Mouse (Mus musculus): ENCODE data around the gene Gm49395. TPM values are rescaled to one million over a fixed set of nuclear protein-coding genes. Genes with fewer than 3 reads are reported as not detected.
A peak's percentile ranks its signal among the peaks of the same experiment; 100 is the strongest.

Gene Gm49395
- total and polyA plus RNA-seq, 2 experiments from 2014 or later: 3.4 TPM; not detected in 1

- Histone ChIP-seq H3K4me1 (ENCODE audit: insufficient read depth, low read length) (no peaks in the 10 kb centered on the region), H3K36me3 (ENCODE audit: insufficient read depth, low read length) (no peaks in the 10 kb centered on the region), H3K9ac (replicated peaks; ENCODE audit: low read length, poor library complexity, severe bottlenecking) (no peak overlapping the region), H3K4me3 (ENCODE audit: low read depth, low read length) (no peak overlapping the region), H3K9me3 (ENCODE audit: low read length) (no peaks in the 10 kb centered on the region), H3K27me3 (ENCODE audit: insufficient read depth, low read length) (no peaks in the 10 kb centered on the region), H3K4me2 (ENCODE audit: low read depth, low read length, poor library complexity, severe bottlenecking) (no peak overlapping the region), H3K27ac (ENCODE audit: low read depth, low read length) (no peak overlapping the region)
- 91% methylated on average over 2 of the region's 2 CpGs for WGBS
- ATAC-seq (ENCODE audit: low FRiP score) (no peak), DNase-seq (ENCODE audit: low spot score) (no peak)
- TF ChIP-seq CTCF (IDR thresholded peaks at IDR 0.05): no peak
These were observed 68.6 kb downstream of the Gm49395 start for GRCm38 (mm10) chr13:115033135-115033534.

- H3K4me2 ChIP-seq (ENCODE audit: low read depth, low read length, poor library complexity, severe bottlenecking): no peak overlapping the region
- DNase-seq (ENCODE audit: low spot score): peak; percentile 18
- no peaks in the 10 kb centered on the region for H3K36me3 ChIP-seq (ENCODE audit: insufficient read depth, low read length)
- no peak overlapping the region for H3K27ac ChIP-seq (ENCODE audit: low read depth, low read length)
- H3K4me3 ChIP-seq (ENCODE audit: low read depth, low read length): no peak overlapping the region
- 84% methylated on average over 17 of the region's 17 CpGs for WGBS
- H3K27me3 ChIP-seq (ENCODE audit: insufficient read depth, low read length): no peaks in the 10 kb centered on the region
- no peak overlapping the region for H3K9ac ChIP-seq (replicated peaks; ENCODE audit: low read length, poor library complexity, severe bottlenecking)
- no peaks in the 10 kb centered on the region for H3K9me3 ChIP-seq (ENCODE audit: low read length)
- H3K4me1 ChIP-seq (ENCODE audit: insufficient read depth, low read length): no peaks in the 10 kb centered on the region
- ATAC-seq (ENCODE audit: low FRiP score): no peak
- TF ChIP-seq CTCF (IDR thresholded peaks at IDR 0.05): no peak
These were observed 70.3 kb downstream of the Gm49395 start for GRCm38 (mm10) chr13:115031177-115032000.

GRCm38 (mm10) chr13:115025394-115025793, 76.3 kb downstream of the Gm49395 start:
- H3K9ac ChIP-seq (replicated peaks; ENCODE audit: low read length, poor library complexity, severe bottlenecking): no peak overlapping the region
- no peak overlapping the region for H3K27ac ChIP-seq (ENCODE audit: low read depth, low read length)
- no peaks in the 10 kb centered on the region for H3K36me3 ChIP-seq (ENCODE audit: insufficient read depth, low read length)
- DNase-seq (ENCODE audit: low spot score) (no peak), ATAC-seq (ENCODE audit: low FRiP score) (no peak)
- 93% methylated on average over 3 of the region's 3 CpGs for WGBS
- H3K4me3 ChIP-seq (ENCODE audit: low read depth, low read length): no peak overlapping the region
- no peak for TF ChIP-seq CTCF (IDR thresholded peaks at IDR 0.05)
- no peaks in the 10 kb centered on the region for H3K4me1 ChIP-seq (ENCODE audit: insufficient read depth, low read length)
- no peaks in the 10 kb centered on the region for H3K27me3 ChIP-seq (ENCODE audit: insufficient read depth, low read length)
- no peak overlapping the region for H3K4me2 ChIP-seq (ENCODE audit: low read depth, low read length, poor library complexity, severe bottlenecking)
- no peaks in the 10 kb centered on the region for H3K9me3 ChIP-seq (ENCODE audit: low read length)

GRCm38 (mm10) chr13:115022117-115022787, 79.5 kb downstream of the Gm49395 start:
- H3K4me3 ChIP-seq (ENCODE audit: low read depth, low read length): no peak overlapping the region
- no peak for ATAC-seq (ENCODE audit: low FRiP score)
- H3K9ac ChIP-seq (replicated peaks; ENCODE audit: low read length, poor library complexity, severe bottlenecking): no peak overlapping the region
- no peak overlapping the region for H3K27ac ChIP-seq (ENCODE audit: low read depth, low read length)
- no peak for DNase-seq (ENCODE audit: low spot score)
- H3K9me3 ChIP-seq (ENCODE audit: low read length): no peaks in the 10 kb centered on the region
- H3K36me3 ChIP-seq (ENCODE audit: insufficient read depth, low read length): no peaks in the 10 kb centered on the region
- no peak overlapping the region for H3K4me2 ChIP-seq (ENCODE audit: low read depth, low read length, poor library complexity, severe bottlenecking)
- no peaks in the 10 kb centered on the region for H3K27me3 ChIP-seq (ENCODE audit: insufficient read depth, low read length)
- WGBS: 90% methylated on average over 6 of the region's 6 CpGs
- H3K4me1 ChIP-seq (ENCODE audit: insufficient read depth, low read length): no peaks in the 10 kb centered on the region
- TF ChIP-seq CTCF (IDR thresholded peaks at IDR 0.05): no peak

- no peak for DNase-seq (ENCODE audit: low spot score)
- no peak for ATAC-seq (ENCODE audit: low FRiP score)
- no peak overlapping the region for H3K4me2 ChIP-seq (ENCODE audit: low read depth, low read length, poor library complexity, severe bottlenecking)
- H3K9ac ChIP-seq (replicated peaks; ENCODE audit: low read length, poor library complexity, severe bottlenecking): no peak overlapping the region
- H3K4me1 ChIP-seq (ENCODE audit: insufficient read depth, low read length): no peaks in the 10 kb centered on the region
- H3K27ac ChIP-seq (ENCODE audit: low read depth, low read length): no peak overlapping the region
- no peaks in the 10 kb centered on the region for H3K36me3 ChIP-seq (ENCODE audit: insufficient read depth, low read length)
- TF ChIP-seq CTCF (IDR thresholded peaks at IDR 0.05): no peak
- no peak overlapping the region for H3K4me3 ChIP-seq (ENCODE audit: low read depth, low read length)
- no peaks in the 10 kb centered on the region for H3K27me3 ChIP-seq (ENCODE audit: insufficient read depth, low read length)
- WGBS: 85% methylated on average over 10 of the region's 10 CpGs
- H3K9me3 ChIP-seq (ENCODE audit: low read length): no peaks in the 10 kb centered on the region
These were observed 80.3 kb downstream of the Gm49395 start for GRCm38 (mm10) chr13:115021411-115021810.

GRCm38 (mm10) chr13:115020727-115021126, 81.0 kb downstream of the Gm49395 start:
- Histone ChIP-seq H3K36me3 (ENCODE audit: insufficient read depth, low read length) (no peaks in the 10 kb centered on the region), H3K4me2 (ENCODE audit: low read depth, low read length, poor library complexity, severe bottlenecking) (no peak overlapping the region), H3K4me1 (ENCODE audit: insufficient read depth, low read length) (no peaks in the 10 kb centered on the region), H3K27me3 (ENCODE audit: insufficient read depth, low read length) (no peaks in the 10 kb centered on the region), H3K9me3 (ENCODE audit: low read length) (no peaks in the 10 kb centered on the region), H3K4me3 (ENCODE audit: low read depth, low read length) (no peak overlapping the region), H3K9ac (replicated peaks; ENCODE audit: low read length, poor library complexity, severe bottlenecking) (no peak overlapping the region), H3K27ac (ENCODE audit: low read depth, low read length) (no peak overlapping the region)
- DNase-seq (ENCODE audit: low spot score) (no peak), ATAC-seq (ENCODE audit: low FRiP score) (no peak)
- no peak for TF ChIP-seq CTCF (IDR thresholded peaks at IDR 0.05)
- 86% methylated on average over 4 of the region's 4 CpGs for WGBS

Data from midbrain, postnatal 0 days (tissue).